Mouse (Mus musculus) hindbrain, embryonic 10.5 days (tissue): ENCODE measurements at regions not wholly inside any gene's neighbourhood (a gene's known extent, or its start where the extent isn't known, plus 50 kb on each side); places are given as distances from the start of the nearest gene placed in this dataset.
"Not testable (repeated sequence)": the region's sequence is repeated elsewhere in the genome, so short reads cannot be mapped to it uniquely, and the experiment has no call there.

ENCODE experiments used
- DNase-seq: peaks from one replicate; pipeline ENCODE4 v3.0.0-alpha.2; 2017; ENCODE audit warnings: low spot score
- H3K27ac ChIP-seq: fragments of 300-500 bp; sonication (generic); 2 replicates; pipeline ENCODE4 v1.5.1; 2016; ENCODE audit warnings: mild to moderate bottlenecking, moderate library complexity
- H3K27me3 ChIP-seq: fragments of 300-500 bp; sonication (generic); 2 replicates; pipeline ENCODE4 v1.6.1; 2016; ENCODE audit warnings: mild to moderate bottlenecking; ENCODE audit not compliant: poor library complexity, insufficient read depth, severe bottlenecking
- H3K36me3 ChIP-seq: fragments of 300-500 bp; sonication (generic); 2 replicates; pipeline ENCODE4 v1.6.1; 2016; ENCODE audit warnings: mild to moderate bottlenecking, moderate library complexity
- H3K4me1 ChIP-seq: fragments of 300-500 bp; sonication (generic); replicated peaks from 2 replicates; pipeline ENCODE4 v1.6.1; 2016; ENCODE audit warnings: mild to moderate bottlenecking
- H3K4me3 ChIP-seq: fragments of 300-500 bp; sonication (generic); 2 replicates; pipeline ENCODE4 v1.5.1; 2016; ENCODE audit warnings: mild to moderate bottlenecking, moderate library complexity
- H3K9me3 ChIP-seq: fragments of 300-500 bp; sonication (generic); 2 replicates; pipeline ENCODE4 v1.6.1; 2016; ENCODE audit warnings: mild to moderate bottlenecking, moderate library complexity
- WGBS: fragments of 180-500 bp; shearing (Covaris S2); methylation state at CpG from one replicate; pipeline ENCODE4 v1.1.7; 2016; 5-methylcytosine and 5-hydroxymethylcytosine counted together

DNA sequence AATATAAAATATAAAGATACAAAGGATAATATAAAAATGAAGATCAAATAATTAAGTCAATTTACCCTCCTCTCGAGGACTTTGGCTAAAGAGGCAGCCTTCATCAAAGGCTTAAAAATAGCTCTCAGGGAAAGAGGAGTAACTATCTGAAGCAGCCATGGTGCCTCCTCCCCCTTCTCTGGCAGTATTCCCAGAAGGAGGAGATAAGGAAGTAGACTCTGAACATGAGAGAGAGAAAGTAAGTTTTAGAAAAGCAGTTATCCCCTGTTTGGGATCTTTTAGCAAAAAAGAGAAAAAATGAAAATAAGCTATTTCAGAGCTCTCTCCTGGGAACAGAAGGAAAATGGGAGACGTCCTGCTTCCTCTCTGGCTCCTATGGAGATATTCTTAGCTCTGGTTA, 406.7 kb upstream of the Jmjd1c start:
- 74% methylated on average over 2 of the region's 2 CpGs for WGBS
- H3K9me3 ChIP-seq: peaks cover 26% of the 10 kb centered on the region
- DNase-seq, H3K27me3 ChIP-seq, H3K36me3 ChIP-seq, H3K27ac ChIP-seq, H3K4me1 ChIP-seq, H3K4me3 ChIP-seq: not testable (repeated sequence)

DNA sequence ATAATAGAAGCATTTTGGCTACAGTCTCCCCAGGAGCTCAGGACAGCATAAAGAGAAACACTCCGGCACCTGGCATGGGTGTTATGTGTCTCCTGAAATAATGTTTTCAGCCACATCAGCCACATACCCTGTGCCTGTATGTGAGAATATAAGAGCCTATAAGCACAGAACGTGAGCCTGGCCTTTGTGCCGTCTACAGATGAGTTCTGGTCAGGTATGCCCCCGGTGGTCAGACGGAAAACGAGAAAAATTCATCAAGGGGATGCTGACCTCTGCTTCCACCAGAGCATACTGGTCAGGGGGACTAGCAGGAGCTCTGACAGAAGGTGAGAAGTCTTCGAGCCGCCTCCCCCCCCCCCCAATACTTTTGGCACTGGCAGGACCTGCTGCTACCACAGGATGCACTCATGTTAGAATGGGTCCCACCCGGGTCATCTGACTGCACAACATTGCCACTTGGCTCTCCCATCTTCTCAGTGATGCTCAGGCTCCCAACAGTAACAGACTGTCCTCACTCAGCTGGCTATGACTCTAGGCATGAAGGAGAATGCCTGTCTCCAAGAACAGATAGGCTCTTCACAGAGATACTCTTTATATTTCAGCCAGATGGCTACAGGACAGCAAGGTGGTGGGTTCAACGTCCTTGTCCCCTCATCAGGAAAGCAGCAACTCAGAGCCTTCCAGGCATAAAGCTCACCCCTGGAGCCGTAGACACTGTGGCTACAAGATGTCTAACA, 401.2 kb upstream of the Jmjd1c start:
- Histone ChIP-seq H3K27me3 (no peaks in the 10 kb centered on the region), H3K27ac (no peak overlapping the region), H3K4me1 (no peaks in the 10 kb centered on the region), H3K9me3 (peaks cover under 1% of the 10 kb centered on the region; the same call in 1 of the 2 replicates), H3K4me3 (no peak overlapping the region), H3K36me3 (no peaks in the 10 kb centered on the region)
- no peak for DNase-seq
- WGBS: 84% methylated on average over 11 of the region's 11 CpGs

DNA sequence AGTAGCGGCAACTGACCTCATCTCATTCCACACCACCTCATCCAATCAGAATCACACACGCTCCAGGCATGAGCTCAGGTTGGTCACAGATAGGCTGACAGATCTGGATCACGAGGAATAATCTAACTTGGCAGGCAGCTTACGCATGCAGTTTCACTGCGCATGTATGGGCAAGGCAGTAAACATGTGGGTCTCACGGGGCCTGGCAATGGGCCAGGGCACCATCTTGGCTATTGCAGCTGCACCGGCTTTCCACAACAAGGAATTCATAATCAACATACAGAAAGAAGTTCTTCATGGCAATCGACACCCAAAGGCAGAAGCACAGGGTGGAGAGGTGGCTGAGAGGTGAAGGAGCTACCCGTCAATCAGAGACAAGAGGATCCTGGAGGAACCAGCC, 381.0 kb upstream of the Jmjd1c start:
- not testable (repeated sequence) for H3K4me3 ChIP-seq, H3K27ac ChIP-seq, H3K27me3 ChIP-seq, H3K36me3 ChIP-seq, H3K9me3 ChIP-seq, H3K4me1 ChIP-seq, DNase-seq
- WGBS: 94% methylated on average over 9 of the region's 9 CpGs

DNA sequence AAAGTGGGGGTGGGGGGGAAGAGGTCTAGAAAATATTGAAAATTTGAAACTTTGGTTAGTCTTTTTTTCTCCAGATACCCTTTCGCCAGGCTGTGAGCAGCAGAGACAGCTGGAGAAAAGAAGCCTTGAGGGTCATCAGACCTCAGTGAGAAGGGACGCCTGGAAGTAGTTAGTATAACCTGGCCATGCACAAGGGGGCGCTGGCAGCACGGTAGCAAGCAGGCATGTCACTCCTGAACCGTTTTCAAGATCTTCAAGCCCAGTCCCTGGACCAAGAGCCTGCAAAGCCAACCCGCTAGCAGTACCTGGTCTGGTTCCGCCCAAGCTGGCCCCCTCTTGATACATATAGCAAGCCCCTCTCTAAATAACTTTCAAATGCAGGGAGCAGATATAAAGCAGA, 378.0 kb upstream of the Jmjd1c start:
- no peaks in the 10 kb centered on the region for H3K27me3 ChIP-seq
- no peak overlapping the region for H3K27ac ChIP-seq
- peaks cover 22% of the 10 kb centered on the region for H3K9me3 ChIP-seq
- no peaks in the 10 kb centered on the region for H3K36me3 ChIP-seq
- no peak for DNase-seq
- H3K4me1 ChIP-seq: no peaks in the 10 kb centered on the region
- WGBS: 77% methylated on average over 7 of the region's 7 CpGs
- no peak overlapping the region for H3K4me3 ChIP-seq

DNA sequence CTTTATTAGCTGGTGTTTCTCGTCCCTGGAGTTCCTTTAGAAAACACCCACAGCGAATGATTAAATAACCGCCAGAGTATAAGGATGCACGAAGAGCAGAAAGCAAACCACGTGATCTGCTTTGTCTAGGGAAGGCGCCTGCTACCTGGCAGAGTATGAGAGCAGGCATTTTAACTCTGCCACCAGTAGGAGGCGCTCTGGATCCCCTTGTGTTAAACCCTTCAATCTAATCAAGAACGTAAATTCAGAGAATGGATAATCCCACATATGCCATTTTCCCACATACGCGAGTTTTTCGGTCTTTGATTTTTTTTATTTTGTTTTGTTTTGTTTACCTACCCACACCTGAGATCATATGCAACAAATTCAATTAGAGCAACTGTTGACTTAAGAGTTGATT, 376.1 kb upstream of the Jmjd1c start:
- Histone ChIP-seq H3K36me3 (no peaks in the 10 kb centered on the region), H3K4me3 (no peak overlapping the region), H3K4me1 (no peaks in the 10 kb centered on the region), H3K27ac (no peak overlapping the region), H3K27me3 (no peaks in the 10 kb centered on the region), H3K9me3 (peaks cover 20% of the 10 kb centered on the region)
- 92% methylated on average over 11 of the region's 11 CpGs for WGBS
- no peak for DNase-seq

DNA sequence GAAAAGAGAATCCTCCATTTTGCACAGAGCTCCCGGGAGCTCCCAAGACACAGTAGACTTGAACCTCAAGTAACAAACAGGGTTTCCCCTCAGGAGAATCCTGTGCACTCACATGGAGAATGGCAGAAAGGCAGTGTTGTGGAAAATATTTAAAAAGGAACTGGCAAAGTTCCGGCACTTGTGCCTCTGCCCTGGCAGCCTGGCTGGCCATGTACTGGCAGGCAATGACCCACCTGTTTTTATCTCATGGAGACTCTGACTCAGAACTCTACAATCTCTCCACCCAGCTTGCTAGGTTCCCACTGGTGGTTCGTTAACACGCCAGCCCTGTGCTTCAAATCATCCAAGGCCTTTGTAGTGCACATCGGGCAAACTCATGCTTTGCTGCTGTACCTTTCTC, 362.3 kb upstream of the Jmjd1c start:
- H3K4me1 ChIP-seq: no peaks in the 10 kb centered on the region
- no peak for DNase-seq
- peaks cover 6% of the 10 kb centered on the region for H3K9me3 ChIP-seq
- no peaks in the 10 kb centered on the region for H3K27me3 ChIP-seq
- 96% methylated on average over 5 of the region's 5 CpGs for WGBS
- H3K27ac ChIP-seq: no peak overlapping the region
- H3K36me3 ChIP-seq: no peaks in the 10 kb centered on the region
- H3K4me3 ChIP-seq: no peak overlapping the region

DNA sequence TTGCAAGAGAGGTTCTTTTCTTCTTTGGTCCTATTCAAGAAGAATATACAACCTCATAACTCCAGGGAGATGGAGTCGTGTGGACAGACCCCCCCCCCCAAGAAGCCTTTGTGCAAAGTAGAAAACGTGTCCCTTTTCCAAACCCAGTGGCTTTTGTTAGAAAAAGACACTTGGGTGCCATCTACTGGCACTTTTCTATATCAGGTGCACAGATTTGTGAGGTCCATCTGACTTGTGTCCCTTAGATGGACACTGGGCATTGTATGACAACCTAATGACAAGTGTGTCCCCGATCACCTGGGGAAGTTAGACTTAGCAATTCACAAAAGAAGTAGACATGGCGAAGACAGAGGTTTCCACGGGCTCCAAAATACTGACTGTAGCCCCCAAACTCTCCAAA, 361.1 kb upstream of the Jmjd1c start:
- no peaks in the 10 kb centered on the region for H3K36me3 ChIP-seq
- no peak overlapping the region for H3K4me3 ChIP-seq
- WGBS: 69% methylated on average over 5 of the region's 5 CpGs
- no peak for DNase-seq
- H3K27me3 ChIP-seq: no peaks in the 10 kb centered on the region
- H3K4me1 ChIP-seq: no peaks in the 10 kb centered on the region
- no peak overlapping the region for H3K27ac ChIP-seq
- peaks cover 2% of the 10 kb centered on the region for H3K9me3 ChIP-seq

DNA sequence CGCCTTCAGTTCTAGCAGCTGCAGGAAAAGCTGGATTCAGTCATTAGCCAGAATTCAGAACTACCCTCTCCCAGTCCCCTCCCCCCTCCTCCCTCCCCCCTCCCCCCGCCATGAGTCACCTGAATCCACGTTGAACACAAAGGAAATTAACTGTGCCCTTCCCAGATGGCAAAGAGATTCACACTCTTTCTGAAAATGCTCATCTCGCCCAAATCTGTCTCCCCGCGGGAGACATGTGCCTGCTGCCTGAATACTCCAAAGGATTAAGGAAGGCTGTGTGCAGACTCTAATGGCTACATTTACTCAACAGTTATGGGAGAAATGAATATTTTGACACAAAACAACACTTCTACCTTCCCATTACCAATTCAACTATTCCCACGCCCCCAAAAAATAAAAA, 356.9 kb upstream of the Jmjd1c start:
- H3K36me3 ChIP-seq: no peaks in the 10 kb centered on the region
- H3K27ac ChIP-seq: no peak overlapping the region
- WGBS: 73% methylated on average over 6 of the region's 7 CpGs
- DNase-seq: no peak
- H3K27me3 ChIP-seq: no peaks in the 10 kb centered on the region
- no peaks in the 10 kb centered on the region for H3K9me3 ChIP-seq
- no peaks in the 10 kb centered on the region for H3K4me1 ChIP-seq
- H3K4me3 ChIP-seq: no peak overlapping the region

DNA sequence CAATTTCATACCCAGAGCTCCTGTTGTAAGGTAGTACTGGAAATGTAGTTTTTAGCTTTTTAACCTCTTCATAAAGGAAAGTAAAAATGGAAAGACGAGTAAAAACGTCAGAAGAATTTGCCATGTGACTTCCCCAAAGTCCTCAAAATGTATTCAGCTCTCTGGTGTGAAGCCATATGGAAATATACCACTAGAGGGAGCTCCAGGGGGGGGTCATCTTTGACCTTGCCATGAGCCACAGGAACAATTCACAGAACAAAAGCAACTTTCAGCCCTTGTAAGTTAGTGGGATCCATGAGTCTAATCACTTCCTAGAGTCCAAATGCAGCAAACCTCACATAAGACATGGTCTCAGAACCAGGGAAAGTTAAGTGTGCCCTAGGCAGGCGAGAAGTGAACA, 354.1 kb upstream of the Jmjd1c start:
- Histone ChIP-seq H3K9me3 (no peaks in the 10 kb centered on the region), H3K27me3 (no peaks in the 10 kb centered on the region), H3K4me3 (no peak overlapping the region), H3K27ac (no peak overlapping the region), H3K4me1 (no peaks in the 10 kb centered on the region), H3K36me3 (no peaks in the 10 kb centered on the region)
- DNase-seq: peak; percentile 29
- WGBS: 63% methylated on average over 3 of the region's 3 CpGs

DNA sequence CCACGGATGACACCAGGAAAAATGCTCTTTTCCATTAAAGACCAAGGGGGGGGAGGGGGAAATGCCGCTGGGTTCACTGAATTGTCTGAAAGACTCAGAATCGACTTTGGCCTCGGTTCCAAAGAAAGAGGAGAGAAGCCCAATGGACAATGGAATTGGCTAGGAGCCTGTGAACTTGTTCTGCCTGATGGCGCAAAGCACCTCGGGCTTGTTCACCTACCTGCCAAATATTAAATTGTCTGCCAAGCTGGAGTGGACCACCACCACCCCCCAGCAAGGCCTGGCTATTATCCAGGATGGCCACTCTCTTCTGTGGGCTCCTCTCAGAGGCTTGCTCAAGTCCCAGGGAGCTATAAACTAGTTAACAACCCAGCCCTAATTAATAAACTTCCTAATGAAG, 352.7 kb upstream of the Jmjd1c start:
- 89% methylated on average over 6 of the region's 6 CpGs for WGBS
- H3K36me3 ChIP-seq: no peaks in the 10 kb centered on the region
- H3K27me3 ChIP-seq: no peaks in the 10 kb centered on the region
- H3K9me3 ChIP-seq: no peaks in the 10 kb centered on the region
- no peak for DNase-seq
- H3K4me3 ChIP-seq: no peak overlapping the region
- no peaks in the 10 kb centered on the region; the same call in 1 of the 2 replicates for H3K4me1 ChIP-seq
- H3K27ac ChIP-seq: no peak overlapping the region

DNA sequence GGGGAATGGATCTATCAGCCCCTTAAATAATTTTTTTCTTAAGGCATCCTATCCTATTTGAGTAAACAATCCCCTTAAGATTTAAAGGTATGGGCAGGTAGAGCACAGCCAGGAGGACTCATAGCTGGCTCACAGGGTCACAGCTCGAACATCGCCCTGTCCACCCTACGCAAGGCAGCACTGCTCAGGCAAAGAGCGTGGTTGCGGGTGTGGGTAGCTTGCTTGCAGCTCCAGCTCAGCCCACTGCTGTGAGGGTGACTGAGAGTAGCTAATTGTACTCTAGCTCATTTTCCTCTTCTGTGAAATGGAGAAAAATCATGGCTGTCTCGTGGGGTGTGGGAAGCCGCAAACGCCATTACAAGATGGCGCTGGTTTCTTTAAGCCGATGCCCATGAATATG, 350.1 kb upstream of the Jmjd1c start:
- 94% methylated on average over 10 of the region's 10 CpGs for WGBS
- no peak overlapping the region for H3K4me3 ChIP-seq

DNA sequence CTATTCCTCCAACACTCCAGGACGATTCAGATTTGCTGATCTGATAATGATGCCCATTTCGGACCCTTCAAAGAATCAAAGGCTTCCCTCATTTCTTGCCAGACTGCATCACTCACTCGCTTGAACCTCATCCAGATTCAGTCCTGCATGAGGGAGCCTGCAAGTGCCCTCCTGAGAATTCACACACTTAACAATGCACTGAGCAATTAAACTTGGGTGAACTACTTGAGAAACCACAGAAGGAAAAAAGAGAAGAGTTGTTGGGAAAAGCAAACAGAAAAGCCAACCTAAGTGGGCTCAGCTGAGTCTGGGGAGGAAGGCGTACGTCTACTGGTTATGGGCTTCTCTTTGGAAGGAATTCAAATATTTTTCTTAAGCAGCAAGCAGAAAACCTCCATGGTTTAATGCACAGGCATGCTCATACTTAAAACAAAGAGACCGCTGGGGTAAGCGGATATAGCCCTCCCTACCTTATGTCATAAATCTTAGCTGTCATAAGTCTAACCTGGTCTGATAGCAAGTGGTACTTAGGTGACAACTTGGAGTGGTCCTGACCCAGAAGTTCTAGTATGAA, 343.6 kb upstream of the Jmjd1c start:
- Histone ChIP-seq H3K27me3 (no peaks in the 10 kb centered on the region), H3K4me3 (no peak overlapping the region), H3K36me3 (no peaks in the 10 kb centered on the region), H3K27ac (no peak overlapping the region), H3K4me1 (peaks cover 8% of the 10 kb centered on the region), H3K9me3 (no peaks in the 10 kb centered on the region)
- 92% methylated on average over 7 of the region's 7 CpGs for WGBS
- no peak for DNase-seq

More for the DNA sequence above, 350.1 kb upstream of the Jmjd1c start:
- peaks cover 8% of the 10 kb centered on the region for H3K4me1 ChIP-seq
- H3K9me3 ChIP-seq: no peaks in the 10 kb centered on the region
- DNase-seq: no peak
- no peaks in the 10 kb centered on the region for H3K36me3 ChIP-seq
- H3K27ac ChIP-seq: no peak overlapping the region
- H3K27me3 ChIP-seq: no peaks in the 10 kb centered on the region

DNA sequence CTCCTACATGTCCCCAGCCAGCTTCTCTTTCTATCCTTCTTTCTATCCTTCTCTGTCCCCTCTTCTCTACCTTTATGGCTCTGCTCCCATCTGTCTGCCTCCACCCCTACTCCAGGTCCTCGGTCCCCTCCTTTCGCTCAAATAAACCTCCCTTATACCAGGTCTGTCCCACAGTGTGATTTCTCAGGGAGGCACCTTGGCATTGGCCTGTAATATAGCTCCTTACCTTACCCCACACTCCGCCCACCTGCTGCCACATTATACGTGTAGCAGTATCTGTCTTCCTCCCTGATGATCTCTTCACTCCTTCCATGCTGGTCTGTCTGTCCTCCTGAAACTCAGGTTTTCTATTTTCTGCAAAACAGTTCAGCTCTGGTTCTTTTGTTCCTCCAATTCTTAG, 339.1 kb upstream of the Jmjd1c start:
- Histone ChIP-seq H3K27ac (no peak overlapping the region), H3K4me3 (no peak overlapping the region), H3K9me3 (no peaks in the 10 kb centered on the region), H3K36me3 (no peaks in the 10 kb centered on the region), H3K4me1 (no peaks in the 10 kb centered on the region), H3K27me3 (no peaks in the 10 kb centered on the region)
- 86% methylated on average over 4 of the region's 4 CpGs for WGBS
- DNase-seq: no peak
